Mouse (Mus musculus): ENCODE results near the gene Pigl.
"Not testable (repeated sequence)": the region's sequence is repeated elsewhere in the genome, so short reads cannot be mapped to it uniquely, and the experiment has no call there.

Gene Pigl

DNA sequence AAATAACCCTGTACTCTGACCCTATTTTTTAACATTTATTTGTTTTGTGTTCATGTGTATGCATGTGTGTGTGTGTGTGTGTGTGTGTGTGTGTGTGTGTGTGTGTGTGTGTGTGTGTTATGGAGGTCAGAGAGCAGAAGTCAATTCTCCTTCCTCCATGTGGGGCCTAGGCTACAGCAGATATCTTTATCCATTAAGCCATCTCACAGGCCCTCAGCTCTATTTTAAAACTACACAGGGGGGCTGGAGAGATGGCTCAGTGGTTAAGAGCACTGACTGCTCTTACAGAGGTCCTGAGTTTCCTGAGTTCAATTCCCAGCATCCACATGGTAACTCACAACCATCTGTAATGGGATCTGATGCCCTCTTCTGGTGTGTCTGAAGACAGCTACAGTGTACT is 9.0 kb downstream of the Pigl start:
- DNase-seq (ENCODE audit: low spot score in 2 of 2), result not testable (repeated sequence)

DNA sequence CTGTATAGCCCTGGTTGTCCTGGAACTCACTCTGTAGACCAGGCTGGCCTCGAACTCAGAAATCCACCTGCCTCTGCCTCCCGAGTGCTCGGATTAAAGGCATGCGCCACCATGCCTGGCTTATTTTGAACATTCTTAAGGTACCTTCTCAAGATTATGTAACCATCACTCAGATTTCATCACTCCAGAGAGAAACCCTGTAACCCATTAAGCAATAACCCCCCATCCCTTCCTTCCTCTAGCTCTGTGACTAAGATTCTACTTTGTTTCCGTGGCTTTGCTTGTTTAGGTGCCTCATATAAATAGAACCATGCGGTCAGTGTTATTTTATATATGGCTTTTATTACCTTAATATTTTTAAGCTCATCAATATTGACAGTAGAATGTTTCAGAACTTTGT is 12.2 kb downstream of the Pigl start:
- no peak for DNase-seq (ENCODE audit: low spot score in 2 of 2)

DNA sequence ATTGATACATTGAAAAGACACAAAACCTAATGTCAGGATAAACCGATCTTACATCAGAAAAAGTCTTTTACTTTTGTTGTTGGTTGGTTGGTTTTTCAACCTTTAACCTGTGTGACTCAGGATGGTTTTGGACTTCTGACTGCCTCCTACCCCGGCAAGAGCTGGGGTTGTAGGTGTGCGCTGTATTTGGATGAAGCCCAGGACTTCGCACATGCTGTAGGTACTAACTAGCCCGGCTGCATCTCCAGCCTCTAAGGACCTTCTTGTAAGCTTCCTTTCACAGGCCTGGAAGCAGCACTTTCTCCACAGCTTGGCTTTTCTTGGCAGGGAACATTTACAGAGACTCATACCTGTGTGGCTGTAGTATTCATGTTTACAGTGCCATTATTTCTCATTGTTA is 15.3 kb downstream of the Pigl start:
- DNase-seq (ENCODE audit: low spot score in 2 of 2), result no peak

DNA sequence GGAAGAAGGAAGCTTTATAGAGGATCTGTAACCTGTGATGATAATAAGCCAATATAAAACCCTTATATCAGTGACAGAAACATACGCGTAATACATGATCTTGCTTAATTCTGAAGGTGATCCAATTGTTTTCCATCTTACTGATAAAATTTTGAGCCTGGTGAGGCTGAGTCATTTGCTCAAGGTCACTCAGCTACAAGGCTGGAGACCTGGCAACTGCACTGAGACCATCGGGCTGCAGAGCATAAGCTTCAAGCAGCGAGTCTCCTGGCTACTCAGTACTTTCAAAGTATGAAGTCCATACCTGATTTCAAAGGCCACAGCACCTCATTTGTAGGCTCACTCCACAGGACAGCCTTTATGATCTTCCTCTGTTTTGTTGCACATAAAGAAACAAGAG is 17.9 kb downstream of the Pigl start:
- DNase-seq (ENCODE audit: low spot score in 2 of 2), result no peak

DNA sequence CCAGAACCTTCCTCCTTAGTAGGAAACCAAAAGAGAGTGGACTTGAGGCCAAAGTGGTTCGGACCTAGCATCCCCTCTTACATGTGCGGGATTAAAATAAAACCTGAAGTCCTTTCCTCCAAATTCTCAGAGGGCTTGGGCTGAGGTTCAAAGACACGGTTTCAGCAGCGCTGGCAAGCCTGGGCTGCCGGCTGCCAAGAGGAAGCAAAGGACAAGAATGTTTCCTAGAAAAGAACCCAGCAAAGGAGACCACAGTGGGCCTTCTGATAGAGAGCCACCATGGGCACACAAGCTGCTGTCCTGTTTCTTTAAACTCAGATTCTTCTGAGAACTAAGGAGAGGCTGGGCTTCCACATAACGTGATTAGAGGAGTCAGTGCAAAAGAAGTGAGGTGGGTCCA is 20.7 kb downstream of the Pigl start:
- DNase-seq (ENCODE audit: low spot score in 2 of 2), result no peak

DNA sequence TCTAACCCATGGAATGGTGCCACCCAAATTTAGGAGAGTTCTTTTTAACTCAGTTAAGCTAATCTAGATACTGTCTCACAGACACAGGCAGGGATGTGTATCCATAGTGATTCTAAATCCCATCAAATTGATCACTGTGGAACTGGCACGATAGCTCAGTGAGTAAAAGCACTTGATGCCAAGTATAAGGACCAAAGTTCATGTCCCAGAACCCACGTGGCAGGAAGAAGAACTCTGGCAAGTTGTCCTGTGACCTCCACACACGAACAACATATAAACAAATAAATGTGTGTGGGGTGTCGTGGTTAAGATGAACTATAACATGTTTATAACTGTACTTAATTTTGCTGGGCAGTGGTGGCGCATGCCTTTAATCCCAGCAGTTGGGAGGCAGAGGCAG is 21.3 kb downstream of the Pigl start:
- no peak for DNase-seq (ENCODE audit: low spot score in 2 of 2)

DNA sequence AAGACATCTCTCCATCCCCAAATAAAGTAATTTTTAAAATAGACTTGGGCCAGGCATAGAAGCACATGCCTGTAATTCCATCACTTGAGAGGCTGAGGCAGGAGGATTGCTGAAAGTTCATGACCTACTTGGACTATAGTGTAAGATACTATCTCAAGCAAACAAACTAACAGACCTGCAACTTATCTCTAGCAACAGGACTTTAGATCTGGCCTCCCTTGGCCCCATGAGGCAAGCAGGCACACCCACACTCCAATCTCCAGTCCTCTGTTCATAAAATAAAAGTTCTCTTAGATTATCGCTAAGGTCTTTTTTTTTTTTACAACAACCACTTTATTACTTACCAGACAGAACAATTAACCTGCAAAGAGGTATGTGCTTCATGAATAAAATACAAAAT is 28.7 kb downstream of the Pigl start:
- DNase-seq (ENCODE audit: low spot score in 2 of 2), result no peak

DNA sequence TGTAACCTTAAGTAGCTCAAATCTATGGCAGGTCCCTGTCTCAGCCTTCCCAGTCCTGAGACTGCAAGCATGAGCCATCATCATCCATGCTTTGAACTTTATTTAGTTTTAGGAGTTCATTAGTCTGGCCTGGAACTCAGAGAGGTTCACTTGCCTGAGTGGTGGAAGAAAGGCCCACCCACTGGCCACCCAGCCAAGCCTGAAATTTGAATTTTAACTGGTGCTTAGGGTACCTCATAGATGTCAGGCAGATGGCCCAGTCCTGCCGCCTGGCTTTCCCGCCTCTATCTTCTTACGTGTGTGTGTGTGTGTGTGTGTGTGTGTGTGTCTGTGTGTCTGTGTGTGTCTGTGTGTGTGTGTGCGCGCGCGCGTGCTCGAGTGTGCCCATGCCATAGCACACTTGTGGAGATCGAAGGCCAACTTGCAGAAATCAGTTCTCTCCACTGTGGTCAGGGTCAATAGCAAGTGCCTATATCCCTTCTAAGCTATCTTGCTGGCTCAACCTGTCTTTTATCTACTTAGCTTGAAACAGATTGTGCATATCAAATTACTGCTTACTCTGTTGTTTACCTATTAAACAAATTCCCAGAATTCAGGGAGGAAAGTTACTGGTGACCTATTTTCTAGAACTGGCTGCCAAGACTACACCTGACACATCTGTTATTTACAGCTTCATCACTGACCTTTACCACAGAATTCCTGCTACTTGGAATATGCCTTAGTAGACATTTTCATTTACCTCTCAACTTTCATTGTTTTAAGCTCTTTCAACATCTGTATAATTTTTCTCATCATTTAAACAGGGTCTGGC is 29.5 kb downstream of the Pigl start:
- no peak for DNase-seq (ENCODE audit: low spot score in 2 of 2)

DNA sequence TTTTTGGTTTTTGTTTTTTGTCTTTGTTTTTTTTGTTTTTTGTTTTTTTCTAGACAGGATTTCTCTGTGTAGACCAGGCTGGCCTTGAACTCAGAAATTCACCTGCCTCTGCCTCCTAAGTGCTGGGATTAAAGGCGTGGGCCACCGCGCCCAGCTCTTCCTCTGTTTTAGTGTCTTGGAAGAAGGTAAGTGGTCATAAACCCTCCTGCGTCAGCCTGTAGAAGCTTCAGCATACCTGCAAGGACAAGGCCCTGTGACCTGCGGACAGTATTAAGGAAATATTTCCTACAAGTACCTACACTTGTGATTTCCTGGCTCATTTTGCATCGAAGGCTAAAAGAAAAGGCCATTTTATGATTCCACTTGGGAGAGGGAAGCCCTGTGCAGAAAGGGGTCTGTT is 35.4 kb downstream of the Pigl start:
- no peak for DNase-seq (ENCODE audit: low spot score in 2 of 2)

DNA sequence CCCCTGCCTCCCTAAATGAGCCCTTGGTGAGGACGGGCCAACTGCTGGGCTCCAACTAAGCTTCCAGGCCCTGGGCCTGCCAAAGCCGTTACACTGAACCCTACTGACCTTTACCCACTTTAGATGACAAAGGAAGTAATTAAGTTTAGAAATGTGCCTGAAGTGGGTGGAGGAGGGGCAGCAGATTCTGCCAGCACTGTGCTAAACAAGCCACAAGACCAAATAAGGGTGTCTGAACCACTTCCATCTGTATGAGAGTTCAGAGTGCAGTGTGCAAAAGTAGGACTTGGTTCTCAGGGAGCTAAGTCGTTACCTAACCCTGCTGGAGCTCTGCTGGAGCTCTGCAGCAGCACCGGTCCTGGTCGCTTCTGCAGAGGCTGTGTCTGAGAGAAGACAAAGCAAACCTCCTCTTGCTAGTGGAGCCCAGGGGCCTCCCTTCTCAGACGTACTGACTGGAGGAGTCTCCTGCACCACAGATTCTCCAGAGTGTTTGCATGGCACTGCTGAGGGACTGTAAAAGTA is 36.6 kb downstream of the Pigl start:
- DNase-seq (ENCODE audit: low spot score in 2 of 2), result peak in 1 of 2 experiments; percentile 29

DNA sequence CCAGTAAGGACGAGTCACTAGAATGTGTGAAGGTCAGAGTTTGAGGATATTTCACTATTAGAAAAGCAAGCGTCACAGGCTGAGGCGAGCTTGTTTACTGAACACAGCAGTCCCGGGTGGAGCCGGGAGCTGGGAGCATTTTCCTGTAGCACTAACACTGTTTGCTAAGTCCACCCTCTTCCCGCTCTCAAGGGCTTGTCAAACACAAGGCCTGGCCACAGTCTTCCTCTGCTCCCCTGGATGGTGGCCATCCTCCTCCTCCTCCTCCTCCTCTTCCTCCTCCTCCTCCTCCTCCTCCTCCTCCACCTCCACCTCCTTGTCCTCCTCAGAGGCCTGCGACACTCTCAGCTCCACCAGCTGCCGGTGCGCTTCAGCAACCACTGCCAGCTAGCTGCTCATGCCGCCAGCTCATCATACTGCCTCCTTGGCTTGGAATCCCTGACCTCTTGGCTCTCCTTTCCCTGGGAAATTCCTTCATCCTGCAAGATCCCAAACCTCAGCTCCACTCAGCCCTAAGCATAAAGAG is 37.1 kb downstream of the Pigl start:
- no peak for DNase-seq (ENCODE audit: low spot score in 2 of 2)

DNA sequence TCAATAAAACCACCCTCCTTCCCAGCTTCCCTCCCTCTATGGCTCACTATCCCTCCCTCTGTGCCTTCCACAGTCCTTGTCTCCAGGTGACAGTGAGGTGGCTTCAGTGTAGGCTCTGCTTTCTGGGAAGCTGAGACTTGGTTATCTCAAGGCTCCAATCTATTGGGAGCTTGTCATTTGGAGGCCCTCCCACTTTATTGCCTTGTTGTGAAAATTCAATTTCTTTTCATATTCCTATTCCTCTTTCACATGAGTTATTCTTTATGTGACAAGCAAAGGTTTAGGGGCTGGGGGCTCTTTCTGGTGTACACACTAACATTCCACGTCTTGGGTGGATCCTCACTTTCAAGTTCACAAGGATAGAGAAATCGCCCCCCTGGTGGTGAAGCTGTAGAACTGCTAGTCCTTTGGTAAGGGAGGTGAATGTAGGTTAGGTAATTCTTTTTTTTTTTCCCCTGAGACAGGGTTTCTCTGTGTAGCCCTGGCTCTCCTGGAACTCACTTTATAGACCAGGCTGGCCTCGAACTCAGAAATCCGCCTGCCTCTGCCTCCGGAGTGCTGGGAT is 38.0 kb downstream of the Pigl start:
- no peak for DNase-seq (ENCODE audit: low spot score in 2 of 2)

DNA sequence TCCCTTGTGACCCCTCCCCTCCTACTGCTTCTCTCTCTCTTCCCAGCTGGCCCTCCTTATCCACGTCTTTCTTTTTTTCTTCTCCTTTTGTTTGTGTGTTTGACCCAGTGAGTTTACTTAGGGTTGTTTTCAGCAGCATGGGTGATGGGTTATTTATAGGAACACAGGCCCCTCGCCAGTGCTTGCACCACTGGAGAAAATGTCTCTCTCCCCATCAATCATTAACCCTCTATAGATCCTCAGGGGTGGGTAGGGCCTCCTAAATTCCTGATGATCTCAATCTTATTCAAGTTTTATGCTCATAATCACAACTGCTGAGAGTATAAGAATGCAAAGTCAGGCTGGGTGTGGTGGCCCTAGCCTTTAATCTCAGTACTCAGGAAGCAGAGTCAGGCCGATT is 38.9 kb downstream of the Pigl start:
- no peak for DNase-seq (ENCODE audit: low spot score in 2 of 2)

DNA sequence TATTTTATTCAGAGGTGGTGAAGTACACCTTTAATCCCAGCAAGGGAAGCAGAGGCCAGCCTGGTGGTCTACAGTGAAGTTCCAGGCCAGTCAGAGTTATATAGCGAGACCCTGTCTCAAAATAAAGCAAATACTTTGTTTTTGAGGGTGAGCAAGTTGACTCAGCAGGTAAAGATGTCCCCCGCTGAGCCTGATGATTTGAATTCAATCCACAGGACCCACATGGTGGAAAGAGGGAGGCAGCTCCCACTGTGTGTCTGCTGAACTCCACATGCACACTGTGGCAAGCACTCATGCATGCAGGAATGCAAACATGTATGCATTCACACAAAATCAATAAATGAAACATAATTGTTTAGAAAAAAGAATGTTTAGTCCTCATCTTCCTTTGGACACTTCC is 40.5 kb downstream of the Pigl start:
- no peak for DNase-seq (ENCODE audit: low spot score in 2 of 2)

DNA sequence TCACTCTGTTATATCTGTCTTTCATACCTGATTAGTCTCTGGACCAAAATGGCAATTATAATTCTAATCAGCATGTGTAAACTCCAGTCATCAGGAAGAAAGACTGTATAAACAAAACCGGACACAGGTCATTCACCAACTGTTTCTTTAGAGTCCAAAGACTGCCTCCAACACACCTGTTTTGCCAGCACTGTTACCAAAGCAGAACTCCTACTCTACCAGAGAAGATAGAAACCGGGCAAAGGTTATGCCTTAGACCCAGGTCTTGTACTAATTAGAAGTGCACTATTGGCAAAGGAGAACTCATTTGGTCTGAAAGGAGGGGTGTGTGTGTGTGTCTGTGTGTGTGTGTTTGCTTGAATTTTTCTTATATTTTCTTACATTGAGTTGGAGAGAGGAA is 42.3 kb downstream of the Pigl start:
- DNase-seq (ENCODE audit: low spot score in 2 of 2), result no peak

DNA sequence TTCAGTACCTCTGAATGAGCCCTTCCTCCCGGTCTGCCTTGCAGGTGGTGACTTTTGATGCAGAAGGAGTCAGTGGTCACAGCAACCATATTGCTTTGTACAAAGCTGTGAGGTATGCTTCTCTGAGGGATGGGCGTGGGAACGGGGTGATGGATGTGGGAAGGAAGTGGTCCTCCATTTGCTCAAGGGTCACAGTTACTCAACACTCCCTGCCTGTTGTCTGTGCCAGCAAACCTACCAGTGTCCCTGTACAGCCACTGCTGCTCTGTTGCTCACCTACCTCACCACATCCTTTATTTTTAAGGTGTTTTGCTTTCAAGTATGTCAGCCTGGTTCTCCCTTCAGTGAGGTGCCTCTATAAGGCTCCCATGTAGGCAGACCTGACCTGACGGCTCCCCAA is 49.4 kb downstream of the Pigl start:
- DNase-seq (ENCODE audit: low spot score in 2 of 2), result no peak

DNA sequence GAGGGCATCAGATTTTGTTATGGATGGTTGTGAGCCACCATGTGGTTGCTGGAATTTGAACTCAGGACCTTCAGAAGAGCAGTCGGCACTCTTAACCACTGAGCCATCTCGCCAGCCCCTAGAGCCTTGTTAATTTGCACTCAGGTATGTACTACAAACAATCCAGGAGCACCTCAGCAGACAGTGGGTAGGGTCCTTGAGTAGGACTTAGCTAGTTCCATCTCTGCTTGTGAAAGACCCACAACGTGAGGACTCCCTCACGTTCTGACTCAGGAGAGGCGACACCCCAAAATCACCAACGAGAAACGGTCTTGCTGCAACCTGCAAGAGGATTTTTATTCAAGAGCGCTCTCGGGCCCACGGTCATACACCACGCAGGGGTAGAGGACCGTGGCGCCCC is 50.1 kb downstream of the Pigl start:
- DNase-seq (ENCODE audit: low spot score in 2 of 2), result not testable (repeated sequence)

DNA sequence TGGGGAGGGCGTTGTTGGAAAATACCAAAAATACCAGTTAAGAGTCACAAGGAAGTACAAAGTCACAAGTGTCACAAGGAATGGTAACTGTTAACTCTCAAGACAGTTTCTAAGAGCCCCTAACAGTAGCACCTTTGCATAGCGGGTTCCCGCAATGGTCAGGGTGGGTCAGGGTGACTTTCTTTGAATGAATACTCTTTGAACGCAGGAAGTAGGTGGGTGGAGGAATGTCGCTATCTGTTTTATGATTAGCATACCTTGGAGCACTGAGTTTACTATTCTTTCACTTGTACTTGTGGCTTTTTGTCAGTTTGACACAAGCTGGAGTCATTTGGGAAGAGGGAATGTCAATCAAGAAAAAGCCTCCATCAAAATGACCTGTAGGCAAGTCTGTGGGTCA is 50.6 kb downstream of the Pigl start:
- not testable (repeated sequence) for DNase-seq (ENCODE audit: low spot score in 2 of 2)

DNA sequence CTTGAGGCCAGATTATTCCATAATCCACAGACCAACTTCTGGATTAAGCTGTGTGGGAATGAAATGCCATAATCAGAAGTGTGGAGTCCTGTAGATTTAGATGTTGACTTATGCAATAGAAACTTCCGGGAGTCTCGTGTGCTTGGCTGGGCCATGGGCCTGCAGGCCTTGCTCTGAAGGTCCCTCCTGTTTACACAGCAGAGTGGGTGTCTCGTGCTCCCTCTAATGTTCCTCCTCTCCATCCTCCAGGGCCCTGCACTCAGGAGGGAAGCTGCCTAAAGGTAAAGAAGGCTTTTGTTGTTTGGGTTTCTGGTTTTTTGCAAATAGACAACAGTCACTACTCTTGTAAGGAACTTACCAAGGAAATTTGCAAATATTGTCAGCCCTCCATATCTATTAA is 51.3 kb downstream of the Pigl start:
- no peak for DNase-seq (ENCODE audit: low spot score in 2 of 2)

DNA sequence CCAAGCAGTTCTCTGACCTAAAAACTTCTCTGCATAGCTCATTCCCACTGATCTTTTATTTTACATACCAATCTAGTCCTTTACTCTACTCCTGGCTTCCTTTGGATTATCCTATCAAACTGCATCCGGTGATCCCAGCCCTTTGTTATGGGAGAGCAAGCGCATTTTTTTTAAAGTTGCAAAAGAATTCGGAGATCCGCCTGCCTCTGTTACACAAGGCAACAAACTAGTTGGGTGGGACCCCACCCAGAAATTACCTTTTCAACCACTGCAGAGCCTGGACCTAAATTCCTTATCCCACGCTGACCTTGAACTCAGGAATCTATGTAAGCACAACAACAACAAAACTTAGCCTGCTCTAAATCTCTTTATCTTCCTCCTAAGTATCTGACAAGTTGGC is 52.7 kb downstream of the Pigl start:
- DNase-seq (ENCODE audit: low spot score in 2 of 2), result no peak

DNA sequence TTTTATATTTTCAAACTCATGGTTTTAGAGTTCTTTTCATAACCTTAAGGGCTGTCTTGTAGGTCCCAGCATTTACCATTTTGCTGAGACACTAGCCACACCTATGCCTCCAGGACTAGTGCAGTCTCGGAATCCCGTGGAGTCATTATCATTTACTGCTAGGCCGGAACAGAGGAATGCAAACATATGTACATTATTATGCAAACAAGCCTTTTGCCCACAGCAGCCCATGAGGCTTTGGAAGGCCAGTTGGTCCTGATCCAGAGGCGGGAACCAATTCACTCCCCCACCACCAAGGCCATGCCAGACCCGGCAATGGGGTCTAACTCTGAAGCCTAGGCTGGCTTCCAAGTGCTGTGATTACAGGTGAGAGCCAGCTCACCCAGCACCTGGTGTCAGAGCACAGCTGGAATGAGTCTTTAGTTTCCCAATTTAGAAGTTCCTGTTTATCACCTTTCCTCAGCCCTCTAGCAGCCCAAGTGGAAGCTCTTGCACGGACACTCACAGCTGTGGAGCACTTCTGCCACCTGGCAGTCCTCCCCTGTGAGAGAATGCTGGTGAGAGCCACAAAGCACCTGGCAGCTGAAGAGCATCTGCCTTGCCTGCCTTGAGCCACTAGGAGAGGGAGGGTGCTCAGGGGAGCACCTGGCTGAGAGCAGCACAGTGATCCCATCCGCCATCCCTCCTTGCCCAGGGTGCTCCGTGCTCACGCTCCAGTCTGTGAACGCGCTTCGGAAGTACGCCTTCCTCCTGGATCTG is 53.4 kb downstream of the Pigl start:
- DNase-seq (ENCODE audit: low spot score in 2 of 2), result no peak

DNA sequence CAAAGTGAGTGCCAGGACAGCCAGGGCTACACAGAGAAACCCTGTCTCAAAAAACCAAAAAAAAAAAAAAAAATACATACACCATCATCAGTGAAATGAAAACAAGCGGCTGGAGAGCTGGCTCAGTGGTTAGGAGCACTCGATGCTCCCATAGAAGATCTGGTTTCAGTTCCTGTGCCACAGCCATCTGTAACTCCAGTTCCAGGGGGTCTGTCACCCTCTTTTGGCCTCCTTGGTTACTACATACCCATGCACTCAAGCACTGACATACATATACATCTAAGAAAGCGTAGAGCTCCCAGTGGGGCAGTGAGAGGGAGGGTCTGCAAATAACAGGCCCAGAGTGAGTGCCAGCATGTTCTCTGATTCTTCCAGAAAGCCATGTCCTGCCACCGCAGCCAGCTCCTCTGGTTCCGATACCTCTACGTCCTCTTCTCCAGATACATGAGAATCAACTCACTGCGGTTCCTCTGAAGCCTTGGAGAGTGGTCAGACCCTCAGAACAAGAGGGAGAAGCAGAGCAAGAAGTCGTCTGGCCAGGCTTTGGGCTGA is 54.3 kb downstream of the Pigl start:
- no peak for DNase-seq (ENCODE audit: low spot score in 2 of 2)

Measured in frontal cortex, postnatal 14 days (tissue).